In genomic region chr7:141443828-141444237, GRCm38 (mm10) we compare ENCODE assay signal across 8 mouse cellular contexts. TPM values are rescaled to one million over a fixed set of nuclear protein-coding genes. Genes with fewer than 3 reads are reported as not detected.
A peak's percentile ranks its signal among the peaks of the same experiment; 100 is the strongest.
DNase-seq lines count a peak whose midpoint lies in the region; ATAC-seq and TF ChIP-seq lines count a peak whose summit lies in the region.

Gene Pidd1, minus strand, starts transcription at chr7:141444025.

- H3K79me2 ChIP-seq in heart, adult 2 months (replicated peaks; ENCODE audit: control insufficient read depth, insufficient read depth, low read length): no peaks in the 10 kb centered on the region

- intact Hi-C loops in heart, adult 2 months (cut with DNase I): no loop called here
- intact Hi-C loops in heart, postnatal 25 days (cut with DNase I): no loop called here

- H3K9ac ChIP-seq in heart, adult 2 months (ENCODE audit: low read depth, low read length): peak within 1 kb of the TSS; percentile 19; the same call in 1 of the 2 replicates
- H3K9ac ChIP-seq in forebrain, embryonic 13.5 days: peak within 1 kb of the TSS; percentile 69
- H3K9ac ChIP-seq in hindbrain, postnatal 0 days (replicated peaks; ENCODE audit: low read length): peak within 1 kb of the TSS; percentile 30; the same call in 1 of the 2 replicates
- H3K9ac ChIP-seq in liver, embryonic 15.5 days: peak within 1 kb of the TSS; percentile 75
- peak within 1 kb of the TSS; percentile 38; the same call in 1 of the 2 replicates for H3K9ac ChIP-seq in neural tube, embryonic 15.5 days (replicated peaks)

- no peak for TF ChIP-seq CTCF in heart, adult 2 months (IDR thresholded peaks at IDR 0.05)
- TF ChIP-seq CTCF in bone marrow, adult 2 months (IDR thresholded peaks at IDR 0.05; ENCODE audit: control insufficient read depth, insufficient read depth, low read length): no peak
- TF ChIP-seq CTCF in hindbrain, postnatal 0 days (IDR thresholded peaks at IDR 0.05; ENCODE audit: low read depth): no peak

- peak within 1 kb of the TSS; percentile 45 for H3K4me3 ChIP-seq in heart, adult 2 months
- peak within 1 kb of the TSS; percentile 71 for H3K4me3 ChIP-seq in bone marrow, adult 2 months (replicated peaks; ENCODE audit: control insufficient read depth, low read depth, low read length)
- H3K4me3 ChIP-seq in forebrain, embryonic 13.5 days: peak within 1 kb of the TSS; percentile 45
- H3K4me3 ChIP-seq in hindbrain, postnatal 0 days (ENCODE audit: low read length): peak within 1 kb of the TSS; percentile 25
- H3K4me3 ChIP-seq in liver, embryonic 15.5 days (replicated peaks): peak within 1 kb of the TSS; percentile 68
- H3K4me3 ChIP-seq in neural tube, embryonic 15.5 days (replicated peaks): peak within 1 kb of the TSS; percentile 38

- peaks cover 7% of the 10 kb centered on the region for H3K36me3 ChIP-seq in heart, adult 2 months (ENCODE audit: control insufficient read depth, insufficient read depth, low read length)
- peaks cover 33% of the 10 kb centered on the region for H3K36me3 ChIP-seq in forebrain, embryonic 13.5 days (ENCODE audit: poor library complexity, severe bottlenecking)
- no peaks in the 10 kb centered on the region for H3K36me3 ChIP-seq in hindbrain, postnatal 0 days (ENCODE audit: insufficient read depth, low read length)
- H3K36me3 ChIP-seq in liver, embryonic 15.5 days (replicated peaks): peaks cover 41% of the 10 kb centered on the region
- H3K36me3 ChIP-seq in neural tube, embryonic 15.5 days: 0 out of 2 replicates have a peak, but pooled peaks cover 4% of the 10 kb centered on the region

- no peaks in the 10 kb centered on the region for H3K27me3 ChIP-seq in heart, adult 2 months (ENCODE audit: control insufficient read depth, insufficient read depth, low read length)
- H3K27me3 ChIP-seq in forebrain, embryonic 13.5 days: no peaks in the 10 kb centered on the region
- H3K27me3 ChIP-seq in hindbrain, postnatal 0 days (ENCODE audit: insufficient read depth, low read length): no peaks in the 10 kb centered on the region
- H3K27me3 ChIP-seq in liver, embryonic 15.5 days: no peaks in the 10 kb centered on the region
- H3K27me3 ChIP-seq in neural tube, embryonic 15.5 days (replicated peaks): no peaks in the 10 kb centered on the region

- peak; percentile 80 to 83 for DNase-seq in heart, adult 2 months
- DNase-seq in heart, postnatal 25 days (ENCODE audit: low spot score): no peak
- peak; percentile 65 for DNase-seq in hindbrain, postnatal 0 days (ENCODE audit: low spot score)
- no peak for DNase-seq in layer of hippocampus, adult 8-10 months (ENCODE audit: low spot score in 2 of 2)

- H3K4me2 ChIP-seq in forebrain, embryonic 13.5 days: peak within 1 kb of the TSS; percentile 79
- H3K4me2 ChIP-seq in hindbrain, postnatal 0 days (ENCODE audit: low read depth, low read length): peak within 1 kb of the TSS; percentile 60
- peak within 1 kb of the TSS; percentile 94 for H3K4me2 ChIP-seq in liver, embryonic 15.5 days
- H3K4me2 ChIP-seq in neural tube, embryonic 15.5 days: peak within 1 kb of the TSS; percentile 68

- ATAC-seq in forebrain, embryonic 13.5 days: peak; percentile 34; the same call in 1 of the 2 replicates
- no peak for ATAC-seq in hindbrain, postnatal 0 days
- ATAC-seq in liver, embryonic 15.5 days (ENCODE audit: insufficient read depth): peak; percentile 60
- no peak for ATAC-seq in neural tube, embryonic 15.5 days (ENCODE audit: low FRiP score)

- no peaks in the 10 kb centered on the region for H3K9me3 ChIP-seq in forebrain, embryonic 13.5 days (replicated peaks)
- H3K9me3 ChIP-seq in hindbrain, postnatal 0 days (ENCODE audit: low read length): no peaks in the 10 kb centered on the region
- no peaks in the 10 kb centered on the region for H3K9me3 ChIP-seq in liver, embryonic 15.5 days (replicated peaks)
- H3K9me3 ChIP-seq in neural tube, embryonic 15.5 days (replicated peaks): no peaks in the 10 kb centered on the region

- TF ChIP-seq POLR2A in heart, adult 2 months (IDR thresholded peaks at IDR 0.05; ENCODE audit: insufficient read depth, low read depth, low read length): peak; percentile 60
- peak; percentile 73; the same call in 1 of the 2 replicates for TF ChIP-seq POLR2A in bone marrow, adult 2 months (IDR thresholded peaks at IDR 0.05; ENCODE audit: borderline replicate concordance, control insufficient read depth, low read depth, low read length)

- no peak for TF ChIP-seq EP300 in heart, adult 2 months (IDR thresholded peaks at IDR 0.05; ENCODE audit: insufficient read depth, low read depth, low read length)

- WGBS in heart, adult 2 months: under 1% methylated on average over 25 of the region's 25 CpGs
- WGBS in bone marrow, adult 2 months: under 1% methylated on average over 25 of the region's 25 CpGs
- WGBS in forebrain, embryonic 13.5 days: under 1% methylated on average over 25 of the region's 25 CpGs
- WGBS in hindbrain, postnatal 0 days: under 1% methylated on average over 25 of the region's 25 CpGs
- under 1% methylated on average over 25 of the region's 25 CpGs for WGBS in liver, embryonic 15.5 days (ENCODE audit: insufficient replicate concordance)
- WGBS in neural tube, embryonic 15.5 days: under 1% methylated on average over 25 of the region's 25 CpGs

- peak within 1 kb of the TSS; percentile 8; the same call in 1 of the 2 replicates for H3K27ac ChIP-seq in heart, adult 2 months
- H3K27ac ChIP-seq in bone marrow, adult 2 months (ENCODE audit: control insufficient read depth, insufficient read depth, low read depth, low read length, poor library complexity): peak within 1 kb of the TSS; percentile 40
- H3K27ac ChIP-seq in forebrain, embryonic 13.5 days: peak within 1 kb of the TSS; percentile 63
- H3K27ac ChIP-seq in hindbrain, postnatal 0 days: no peak within 1 kb of the TSS; the same call in 1 of the 2 replicates
- peak within 1 kb of the TSS; percentile 82 for H3K27ac ChIP-seq in liver, embryonic 15.5 days (replicated peaks)
- no peak within 1 kb of the TSS for H3K27ac ChIP-seq in neural tube, embryonic 15.5 days (replicated peaks)

- peaks cover 5% of the 10 kb centered on the region for H3K4me1 ChIP-seq in heart, adult 2 months (ENCODE audit: control insufficient read depth, insufficient read depth, low read length)
- peaks cover 2% of the 10 kb centered on the region; the same call in 1 of the 2 replicates for H3K4me1 ChIP-seq in bone marrow, adult 2 months (ENCODE audit: control insufficient read depth, insufficient read depth, low read length)
- peaks cover 47% of the 10 kb centered on the region for H3K4me1 ChIP-seq in forebrain, embryonic 13.5 days
- peaks cover 18% of the 10 kb centered on the region for H3K4me1 ChIP-seq in hindbrain, postnatal 0 days (ENCODE audit: insufficient read depth, low read length)
- peaks cover 70% of the 10 kb centered on the region for H3K4me1 ChIP-seq in liver, embryonic 15.5 days (replicated peaks)
- H3K4me1 ChIP-seq in neural tube, embryonic 15.5 days: peaks cover 43% of the 10 kb centered on the region

RNA-seq across cellular contexts. Expression of gene Pidd1, which starts in this region (rescaled TPM):
- total RNA-seq in heart, adult 2 months (2021): under 1 TPM; 0.37 to 0.70 TPM
- 1.8 and 2.0 TPM in 2 replicates for polyA plus RNA-seq in heart, adult 2 months (2012; rRNA removed)
- under 1 TPM; 0.39 to 0.86 TPM for total RNA-seq in heart, postnatal 25 days (2021)
- 19.4 and 39.6 TPM in 2 replicates for polyA plus RNA-seq in bone marrow, adult 2 months (2011; ENCODE audit: insufficient read depth, insufficient read length, low replicate concordance, missing spikeins)
- 10.9 and 13.4 TPM in 2 replicates for polyA plus RNA-seq in forebrain, embryonic 13.5 days (2015; fragmentation: Nextera tagmentation; extraction: Ambion mirVana)
- total RNA-seq in hindbrain, postnatal 0 days (2014; rRNA removed): 3.6 and 4.6 TPM in 2 replicates
- polyA plus RNA-seq in hindbrain, postnatal 0 days (2015; fragmentation: Nextera tagmentation; extraction: Ambion mirVana): 2.4 and 2.5 TPM in 2 replicates
- 10.3 and 10.7 TPM in 2 replicates for polyA plus RNA-seq in liver, embryonic 15.5 days (2015; fragmentation: Nextera tagmentation; extraction: Ambion mirVana)
- 2.7 and 5.0 TPM in 2 replicates for polyA plus RNA-seq in neural tube, embryonic 15.5 days (2015; fragmentation: Nextera tagmentation; extraction: Ambion mirVana)
- total RNA-seq in layer of hippocampus, adult 8-10 months (2022): 1 to 10 TPM; 1.1 to 2.0 (median 1.5) TPM

Comparison
In these comparisons a context has a peak if more than half of its experiments do, and no peak if none do; other contexts are left out.
1. DNase-seq: peak in heart, adult 2 months (2 of 2) and hindbrain, postnatal 0 days (single experiment); none in heart, postnatal 25 days (single experiment) and layer of hippocampus, adult 8-10 months (0 of 2).
2. H3K27ac ChIP-seq: peak in heart, adult 2 months (single experiment), bone marrow, adult 2 months (single experiment), forebrain, embryonic 13.5 days (single experiment) and liver, embryonic 15.5 days (single experiment); none in hindbrain, postnatal 0 days (single experiment) and neural tube, embryonic 15.5 days (single experiment).
3. H3K9ac ChIP-seq: peak in every context shown above with its lines; median percentile 75 in liver, embryonic 15.5 days; 69 in forebrain, embryonic 13.5 days; 38 in neural tube, embryonic 15.5 days; 30 in hindbrain, postnatal 0 days; 19 in heart, adult 2 months.
4. ATAC-seq: peak in forebrain, embryonic 13.5 days (single experiment) and liver, embryonic 15.5 days (single experiment); none in hindbrain, postnatal 0 days (single experiment) and neural tube, embryonic 15.5 days (single experiment).
5. Peak in every context shown above with its lines, with median percentiles within 50 percentile points of each other: H3K4me3 ChIP-seq and H3K4me2 ChIP-seq.